In genomic region chr4:148139767-148140097, GRCm38 (mm10) we compare ENCODE assay signal across 8 mouse cellular contexts. TPM values are rescaled to one million over a fixed set of nuclear protein-coding genes. Genes with fewer than 3 reads are reported as not detected.
DNase-seq lines count a peak whose midpoint lies in the region; ATAC-seq and TF ChIP-seq lines count a peak whose summit lies in the region.

No protein-coding gene starts in this region.

- no peak for TF ChIP-seq CTCF in lung, adult 2 months (IDR thresholded peaks at IDR 0.05; ENCODE audit: insufficient read depth, low read length)

- TF ChIP-seq POLR2A in lung, adult 2 months (IDR thresholded peaks at IDR 0.05; ENCODE audit: borderline replicate concordance, extremely low read depth, low read depth, low read length), result no peak

- under 1% methylated on average over 12 of the region's 12 CpGs for WGBS in lung, adult 2 months
- 0% methylated on average over 12 of the region's 12 CpGs for WGBS in embryonic facial prominence, embryonic 15.5 days
- WGBS in limb, embryonic 11.5 days, result 1% methylated on average over 12 of the region's 12 CpGs
- 2% methylated on average over 12 of the region's 12 CpGs for WGBS in neural tube, embryonic 15.5 days

- no peaks in the 10 kb centered on the region for H3K27me3 ChIP-seq in embryonic facial prominence, embryonic 15.5 days
- no peaks in the 10 kb centered on the region for H3K27me3 ChIP-seq in limb, embryonic 11.5 days (ENCODE audit: control insufficient read depth, insufficient read depth, low read length)
- H3K27me3 ChIP-seq in neural tube, embryonic 15.5 days (replicated peaks), result no peaks in the 10 kb centered on the region

- peak overlapping the region; percentile 96 for H3K4me3 ChIP-seq in lung, adult 2 months (replicated peaks; ENCODE audit: extremely low read depth, low read depth, low read length)
- H3K4me3 ChIP-seq in embryonic facial prominence, embryonic 15.5 days (replicated peaks), result peak overlapping the region; percentile 78
- H3K4me3 ChIP-seq in limb, embryonic 11.5 days (ENCODE audit: low read depth, low read length), result peak overlapping the region; percentile 63
- peak overlapping the region; percentile 73 for H3K4me3 ChIP-seq in neural tube, embryonic 15.5 days (replicated peaks)

- peak overlapping the region; percentile 91; the same call in 1 of the 2 replicates for H3K27ac ChIP-seq in embryonic facial prominence, embryonic 15.5 days (replicated peaks)
- no peak overlapping the region for H3K27ac ChIP-seq in limb, embryonic 11.5 days (replicated peaks; ENCODE audit: low read depth, low read length)
- H3K27ac ChIP-seq in neural tube, embryonic 15.5 days (replicated peaks), result peak overlapping the region; percentile 89

- H3K4me2 ChIP-seq in embryonic facial prominence, embryonic 15.5 days (replicated peaks), result peak overlapping the region; percentile 88
- H3K4me2 ChIP-seq in limb, embryonic 11.5 days (ENCODE audit: low read depth, severe bottlenecking), result peak overlapping the region; percentile 87
- peak overlapping the region; percentile 92 for H3K4me2 ChIP-seq in neural tube, embryonic 15.5 days

- H3K9me3 ChIP-seq in embryonic facial prominence, embryonic 15.5 days (replicated peaks), result no peaks in the 10 kb centered on the region
- no peaks in the 10 kb centered on the region for H3K9me3 ChIP-seq in limb, embryonic 11.5 days (ENCODE audit: control insufficient read depth, low read length)
- H3K9me3 ChIP-seq in neural tube, embryonic 15.5 days (replicated peaks), result no peaks in the 10 kb centered on the region

- H3K9ac ChIP-seq in embryonic facial prominence, embryonic 15.5 days, result peak overlapping the region; percentile 47; the same call in 1 of the 2 replicates
- H3K9ac ChIP-seq in limb, embryonic 11.5 days (ENCODE audit: low read length), result no peak overlapping the region
- peak overlapping the region; percentile 74 for H3K9ac ChIP-seq in neural tube, embryonic 15.5 days (replicated peaks)

- ATAC-seq in embryonic facial prominence, embryonic 15.5 days (ENCODE audit: insufficient number of reproducible peaks, low FRiP score, low TSS enrichment, low read depth), result no peak
- ATAC-seq in limb, embryonic 11.5 days (ENCODE audit: insufficient number of reproducible peaks, low FRiP score, low TSS enrichment, low read depth), result peak; percentile 7; the same call in 1 of the 2 replicates
- peak; percentile 29 for ATAC-seq in neural tube, embryonic 15.5 days (ENCODE audit: low FRiP score)

- no peaks in the 10 kb centered on the region for H3K36me3 ChIP-seq in embryonic facial prominence, embryonic 15.5 days
- no peaks in the 10 kb centered on the region for H3K36me3 ChIP-seq in limb, embryonic 11.5 days (ENCODE audit: control insufficient read depth, insufficient read depth, low read length)
- H3K36me3 ChIP-seq in neural tube, embryonic 15.5 days, result peaks cover 9% of the 10 kb centered on the region; the same call in 1 of the 2 replicates

- H3K4me1 ChIP-seq in lung, adult 2 months (ENCODE audit: control insufficient read depth, insufficient read depth, low read length), result 0 out of 2 replicates have a peak, but pooled peaks cover 2% of the 10 kb centered on the region
- H3K4me1 ChIP-seq in embryonic facial prominence, embryonic 15.5 days, result peaks cover 6% of the 10 kb centered on the region; the same call in 1 of the 2 replicates
- H3K4me1 ChIP-seq in limb, embryonic 11.5 days (ENCODE audit: control insufficient read depth, insufficient read depth, low read length), result no peaks in the 10 kb centered on the region
- H3K4me1 ChIP-seq in neural tube, embryonic 15.5 days, result peaks cover 22% of the 10 kb centered on the region

- DNase-seq in lung, adult 2 months, result no peak
- DNase-seq in lung, postnatal 10 days, result no peak
- no peak for DNase-seq in limb, embryonic 11.5 days (ENCODE audit: low spot score)
- no peak for DNase-seq in urinary bladder, postnatal 14 days (ENCODE audit: low spot score)
- DNase-seq in adipocyte (ENCODE audit: low spot score), result no peak
- DNase-seq in T-cell, adult 2 months (ENCODE audit: low spot score), result no peak

RNA-seq across cellular contexts. Expression of gene Draxin, which starts 9.2 kb away (rescaled TPM):
- polyA plus RNA-seq in lung, adult 2 months (2012; rRNA removed), result 0.15 and 0.59 TPM in 2 replicates
- 0.63 and 0.79 TPM in 2 replicates for polyA plus RNA-seq in embryonic facial prominence, embryonic 15.5 days (2015; fragmentation: Nextera tagmentation; extraction: Ambion mirVana)
- 2.0 and 2.5 TPM in 2 replicates for polyA plus RNA-seq in limb, embryonic 11.5 days (2014; fragmentation: Nextera tagmentation; extraction: Ambion mirVana)
- polyA plus RNA-seq in neural tube, embryonic 15.5 days (2015; fragmentation: Nextera tagmentation; extraction: Ambion mirVana), result 7.3 and 10.4 TPM in 2 replicates

RNA-seq across cellular contexts. Expression of gene Mad2l2, which starts 9.5 kb away (rescaled TPM):
- 26.9 and 30.8 TPM in 2 replicates for polyA plus RNA-seq in lung, adult 2 months (2012; rRNA removed)
- 52.7 and 53.1 TPM in 2 replicates for polyA plus RNA-seq in embryonic facial prominence, embryonic 15.5 days (2015; fragmentation: Nextera tagmentation; extraction: Ambion mirVana)
- 91.8 and 104 TPM in 2 replicates for polyA plus RNA-seq in limb, embryonic 11.5 days (2014; fragmentation: Nextera tagmentation; extraction: Ambion mirVana)
- polyA plus RNA-seq in neural tube, embryonic 15.5 days (2015; fragmentation: Nextera tagmentation; extraction: Ambion mirVana), result 99.2 and 99.9 TPM in 2 replicates

RNA-seq across cellular contexts. Expression of gene Fbxo6, which starts 12.2 kb away (rescaled TPM):
- polyA plus RNA-seq in lung, adult 2 months (2012; rRNA removed), result 64.5 and 84.4 TPM in 2 replicates
- 20.5 and 22.8 TPM in 2 replicates for polyA plus RNA-seq in embryonic facial prominence, embryonic 15.5 days (2015; fragmentation: Nextera tagmentation; extraction: Ambion mirVana)
- 11.0 and 11.5 TPM in 2 replicates for polyA plus RNA-seq in limb, embryonic 11.5 days (2014; fragmentation: Nextera tagmentation; extraction: Ambion mirVana)
- polyA plus RNA-seq in neural tube, embryonic 15.5 days (2015; fragmentation: Nextera tagmentation; extraction: Ambion mirVana), result 20.6 and 21.9 TPM in 2 replicates

RNA-seq across cellular contexts. Expression of gene Fbxo44, which starts 20.6 kb away (rescaled TPM):
- polyA plus RNA-seq in lung, adult 2 months (2012; rRNA removed), result 13.3 and 21.5 TPM in 2 replicates
- 7.8 and 9.2 TPM in 2 replicates for polyA plus RNA-seq in embryonic facial prominence, embryonic 15.5 days (2015; fragmentation: Nextera tagmentation; extraction: Ambion mirVana)
- polyA plus RNA-seq in limb, embryonic 11.5 days (2014; fragmentation: Nextera tagmentation; extraction: Ambion mirVana), result 10.4 and 12.2 TPM in 2 replicates
- polyA plus RNA-seq in neural tube, embryonic 15.5 days (2015; fragmentation: Nextera tagmentation; extraction: Ambion mirVana), result 89.4 and 104 TPM in 2 replicates

RNA-seq across cellular contexts. Expression of gene Fbxo2, which starts 20.7 kb away (rescaled TPM):
- polyA plus RNA-seq in lung, adult 2 months (2012; rRNA removed), result 1.9 and 2.6 TPM in 2 replicates
- 3.7 and 4.2 TPM in 2 replicates for polyA plus RNA-seq in embryonic facial prominence, embryonic 15.5 days (2015; fragmentation: Nextera tagmentation; extraction: Ambion mirVana)
- 0.58 and 1.0 TPM in 2 replicates for polyA plus RNA-seq in limb, embryonic 11.5 days (2014; fragmentation: Nextera tagmentation; extraction: Ambion mirVana)
- polyA plus RNA-seq in neural tube, embryonic 15.5 days (2015; fragmentation: Nextera tagmentation; extraction: Ambion mirVana), result 17.2 and 19.0 TPM in 2 replicates
